Mouse (Mus musculus): ENCODE measurements around the gene Galnt9. TPM values are rescaled to one million over a fixed set of nuclear protein-coding genes. Genes with fewer than 3 reads are reported as not detected.

Gene Galnt9
- polyA plus RNA-seq, 1 experiment from 2014 or later = not detected

- WGBS = 87% methylated on average over 19 of the region's 19 CpGs
- Histone ChIP-seq H3K9ac (ENCODE audit: low read length) (no peak overlapping the region), H3K4me1 (ENCODE audit: control insufficient read depth, insufficient read depth, low read length) (no peaks in the 10 kb centered on the region), H3K4me2 (ENCODE audit: low read depth, severe bottlenecking) (no peak overlapping the region), H3K27ac (replicated peaks; ENCODE audit: low read depth, low read length) (no peak overlapping the region), H3K36me3 (ENCODE audit: control insufficient read depth, insufficient read depth, low read length) (no peaks in the 10 kb centered on the region; the same call in 1 of the 2 replicates), H3K4me3 (ENCODE audit: low read depth, low read length) (no peak overlapping the region), H3K27me3 (ENCODE audit: control insufficient read depth, insufficient read depth, low read length) (no peaks in the 10 kb centered on the region), H3K9me3 (ENCODE audit: control insufficient read depth, low read length) (no peaks in the 10 kb centered on the region)
- ATAC-seq (ENCODE audit: insufficient number of reproducible peaks, low FRiP score, low TSS enrichment, low read depth) (no peak), DNase-seq (ENCODE audit: low spot score) (no peak)
Observed at GRCm38 (mm10) chr5:110580569-110581239, 36.5 kb downstream of the Galnt9 start.

GRCm38 (mm10) chr5:110582647-110583538 lies 38.7 kb downstream of the Galnt9 start:
- no peak for ATAC-seq (ENCODE audit: insufficient number of reproducible peaks, low FRiP score, low TSS enrichment, low read depth)
- Histone ChIP-seq H3K27me3 (ENCODE audit: control insufficient read depth, insufficient read depth, low read length) (no peaks in the 10 kb centered on the region), H3K4me1 (ENCODE audit: control insufficient read depth, insufficient read depth, low read length) (no peaks in the 10 kb centered on the region), H3K27ac (replicated peaks; ENCODE audit: low read depth, low read length) (no peak overlapping the region), H3K9me3 (ENCODE audit: control insufficient read depth, low read length) (no peaks in the 10 kb centered on the region), H3K9ac (ENCODE audit: low read length) (no peak overlapping the region), H3K36me3 (ENCODE audit: control insufficient read depth, insufficient read depth, low read length) (no peaks in the 10 kb centered on the region; the same call in 1 of the 2 replicates), H3K4me3 (ENCODE audit: low read depth, low read length) (no peak overlapping the region), H3K4me2 (ENCODE audit: low read depth, severe bottlenecking) (no peak overlapping the region)
- no peak for DNase-seq (ENCODE audit: low spot score)
- 75% methylated on average over 10 of the region's 10 CpGs for WGBS

GRCm38 (mm10) chr5:110587467-110587866 lies 43.3 kb downstream of the Galnt9 start:
- H3K9ac ChIP-seq (ENCODE audit: low read length) = no peak overlapping the region
- H3K36me3 ChIP-seq (ENCODE audit: control insufficient read depth, insufficient read depth, low read length) = no peaks in the 10 kb centered on the region; the same call in 1 of the 2 replicates
- DNase-seq (ENCODE audit: low spot score) = no peak
- no peaks in the 10 kb centered on the region for H3K4me1 ChIP-seq (ENCODE audit: control insufficient read depth, insufficient read depth, low read length)
- H3K9me3 ChIP-seq (ENCODE audit: control insufficient read depth, low read length) = no peaks in the 10 kb centered on the region
- no peak overlapping the region for H3K27ac ChIP-seq (replicated peaks; ENCODE audit: low read depth, low read length)
- no peak for ATAC-seq (ENCODE audit: insufficient number of reproducible peaks, low FRiP score, low TSS enrichment, low read depth)
- no peaks in the 10 kb centered on the region for H3K27me3 ChIP-seq (ENCODE audit: control insufficient read depth, insufficient read depth, low read length)
- no peak overlapping the region for H3K4me3 ChIP-seq (ENCODE audit: low read depth, low read length)
- no peak overlapping the region for H3K4me2 ChIP-seq (ENCODE audit: low read depth, severe bottlenecking)

- no peak overlapping the region for H3K4me3 ChIP-seq (ENCODE audit: low read depth, low read length)
- H3K4me1 ChIP-seq (ENCODE audit: control insufficient read depth, insufficient read depth, low read length) = no peaks in the 10 kb centered on the region
- H3K27ac ChIP-seq (replicated peaks; ENCODE audit: low read depth, low read length) = no peak overlapping the region
- no peaks in the 10 kb centered on the region for H3K27me3 ChIP-seq (ENCODE audit: control insufficient read depth, insufficient read depth, low read length)
- 90% methylated on average over 8 of the region's 8 CpGs for WGBS
- no peak overlapping the region for H3K4me2 ChIP-seq (ENCODE audit: low read depth, severe bottlenecking)
- no peak for DNase-seq (ENCODE audit: low spot score)
- no peak overlapping the region for H3K9ac ChIP-seq (ENCODE audit: low read length)
- ATAC-seq (ENCODE audit: insufficient number of reproducible peaks, low FRiP score, low TSS enrichment, low read depth) = no peak
- no peaks in the 10 kb centered on the region for H3K9me3 ChIP-seq (ENCODE audit: control insufficient read depth, low read length)
- H3K36me3 ChIP-seq (ENCODE audit: control insufficient read depth, insufficient read depth, low read length) = no peaks in the 10 kb centered on the region; the same call in 1 of the 2 replicates
Observed at GRCm38 (mm10) chr5:110589833-110590232, 45.7 kb downstream of the Galnt9 start.

GRCm38 (mm10) chr5:110594465-110594864 lies 50.3 kb downstream of the Galnt9 start:
- Histone ChIP-seq H3K36me3 (ENCODE audit: control insufficient read depth, insufficient read depth, low read length) (no peaks in the 10 kb centered on the region), H3K4me3 (ENCODE audit: low read depth, low read length) (no peak overlapping the region), H3K27me3 (ENCODE audit: control insufficient read depth, insufficient read depth, low read length) (no peaks in the 10 kb centered on the region), H3K9ac (ENCODE audit: low read length) (no peak overlapping the region), H3K4me2 (ENCODE audit: low read depth, severe bottlenecking) (no peak overlapping the region), H3K27ac (replicated peaks; ENCODE audit: low read depth, low read length) (no peak overlapping the region), H3K9me3 (ENCODE audit: control insufficient read depth, low read length) (no peaks in the 10 kb centered on the region), H3K4me1 (ENCODE audit: control insufficient read depth, insufficient read depth, low read length) (no peaks in the 10 kb centered on the region)
- no peak for DNase-seq (ENCODE audit: low spot score)
- WGBS = 89% methylated on average over 8 of the region's 8 CpGs
- ATAC-seq (ENCODE audit: insufficient number of reproducible peaks, low FRiP score, low TSS enrichment, low read depth) = no peak

- no peak overlapping the region for H3K9ac ChIP-seq (ENCODE audit: low read length)
- no peak for DNase-seq (ENCODE audit: low spot score)
- no peaks in the 10 kb centered on the region for H3K4me1 ChIP-seq (ENCODE audit: control insufficient read depth, insufficient read depth, low read length)
- 91% methylated on average over 10 of the region's 10 CpGs for WGBS
- H3K4me2 ChIP-seq (ENCODE audit: low read depth, severe bottlenecking) = no peak overlapping the region
- no peaks in the 10 kb centered on the region for H3K9me3 ChIP-seq (ENCODE audit: control insufficient read depth, low read length)
- H3K4me3 ChIP-seq (ENCODE audit: low read depth, low read length) = no peak overlapping the region
- ATAC-seq (ENCODE audit: insufficient number of reproducible peaks, low FRiP score, low TSS enrichment, low read depth) = no peak
- H3K36me3 ChIP-seq (ENCODE audit: control insufficient read depth, insufficient read depth, low read length) = no peaks in the 10 kb centered on the region
- no peaks in the 10 kb centered on the region for H3K27me3 ChIP-seq (ENCODE audit: control insufficient read depth, insufficient read depth, low read length)
- no peak overlapping the region for H3K27ac ChIP-seq (replicated peaks; ENCODE audit: low read depth, low read length)
Observed at GRCm38 (mm10) chr5:110595341-110595740, 51.2 kb downstream of the Galnt9 start.

GRCm38 (mm10) chr5:110596086-110596780 lies 52.1 kb downstream of the Galnt9 start:
- Histone ChIP-seq H3K9me3 (ENCODE audit: control insufficient read depth, low read length) (no peaks in the 10 kb centered on the region), H3K9ac (ENCODE audit: low read length) (no peak overlapping the region), H3K4me1 (ENCODE audit: control insufficient read depth, insufficient read depth, low read length) (no peaks in the 10 kb centered on the region), H3K4me2 (ENCODE audit: low read depth, severe bottlenecking) (no peak overlapping the region), H3K36me3 (ENCODE audit: control insufficient read depth, insufficient read depth, low read length) (no peaks in the 10 kb centered on the region), H3K27ac (replicated peaks; ENCODE audit: low read depth, low read length) (no peak overlapping the region), H3K4me3 (ENCODE audit: low read depth, low read length) (no peak overlapping the region), H3K27me3 (ENCODE audit: control insufficient read depth, insufficient read depth, low read length) (no peaks in the 10 kb centered on the region)
- WGBS = 87% methylated on average over 15 of the region's 15 CpGs
- ATAC-seq (ENCODE audit: insufficient number of reproducible peaks, low FRiP score, low TSS enrichment, low read depth) (no peak), DNase-seq (ENCODE audit: low spot score) (no peak)

- Histone ChIP-seq H3K36me3 (ENCODE audit: control insufficient read depth, insufficient read depth, low read length) (no peaks in the 10 kb centered on the region), H3K27me3 (ENCODE audit: control insufficient read depth, insufficient read depth, low read length) (no peaks in the 10 kb centered on the region), H3K4me2 (ENCODE audit: low read depth, severe bottlenecking) (no peak overlapping the region), H3K9ac (ENCODE audit: low read length) (no peak overlapping the region), H3K27ac (replicated peaks; ENCODE audit: low read depth, low read length) (no peak overlapping the region), H3K4me1 (ENCODE audit: control insufficient read depth, insufficient read depth, low read length) (no peaks in the 10 kb centered on the region), H3K4me3 (ENCODE audit: low read depth, low read length) (no peak overlapping the region), H3K9me3 (ENCODE audit: control insufficient read depth, low read length) (no peaks in the 10 kb centered on the region)
- DNase-seq (ENCODE audit: low spot score) (no peak), ATAC-seq (ENCODE audit: insufficient number of reproducible peaks, low FRiP score, low TSS enrichment, low read depth) (no peak)
- WGBS = 53% methylated on average over 2 of the region's 2 CpGs
Observed at GRCm38 (mm10) chr5:110597502-110597901, 53.3 kb downstream of the Galnt9 start.
